Mouse (Mus musculus) heart, adult 2 months (tissue): ENCODE data around the gene Kdm7a.

Experiments
- CTCF ChIP-seq: fragments of 200-600 bp; IDR thresholded peaks from 2 replicates; pipeline ENCODE4 v1.8.1; 2022; ENCODE audit warnings: antibody characterized with exemption, mild to moderate bottlenecking, moderate library complexity
- POLR2A ChIP-seq: fragments of 200-500 bp; IDR thresholded peaks from 2 replicates; pipeline ENCODE4 v1.6.1; 2011; ENCODE audit warnings: mild to moderate bottlenecking, low read depth, low read length, control low read depth; ENCODE audit not compliant: insufficient read depth

- TF ChIP-seq CTCF (no peak), POLR2A (no peak)
Observed at GRCm38 (mm10) chr6:39237887-39238286, 31.3 kb upstream of the Kdm7a start.
